Mouse (Mus musculus): ENCODE measurements at regions not wholly inside any gene's neighbourhood (a gene's known extent, or its start where the extent isn't known, plus 50 kb on each side); places are given as distances from the start of the nearest gene placed in this dataset.

DNA sequence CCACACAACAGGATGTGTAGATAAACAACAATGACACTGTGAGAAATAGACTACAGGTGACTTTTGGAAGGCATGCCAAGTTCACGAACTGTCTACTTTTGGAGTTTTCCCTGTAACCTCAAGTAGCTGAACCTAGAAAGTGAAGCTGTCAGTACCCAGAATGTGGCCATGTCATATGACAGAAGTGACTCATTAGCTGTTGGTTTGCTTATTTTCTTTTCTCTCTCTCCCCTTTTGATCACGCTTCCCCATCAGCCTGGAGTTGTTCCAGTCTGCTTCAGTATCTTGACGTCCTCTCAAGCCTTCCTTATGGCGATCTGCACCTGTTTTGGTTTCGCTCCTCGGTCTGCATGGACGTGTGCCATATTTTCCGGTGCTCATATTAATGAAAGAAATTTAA lies 90.8 kb upstream of the Foxq1 start:
- Histone ChIP-seq H3K4me3 (replicated peaks; ENCODE audit: low read depth, low read length) (no peak overlapping the region), H3K9me3 (ENCODE audit: control insufficient read depth, low read length) (no peaks in the 10 kb centered on the region), H3K27ac (replicated peaks; ENCODE audit: low read depth, low read length) (no peak overlapping the region), H3K27me3 (ENCODE audit: control insufficient read depth, insufficient read depth, low read length) (no peaks in the 10 kb centered on the region), H3K36me3 (ENCODE audit: control insufficient read depth, insufficient read depth, low read length) (no peaks in the 10 kb centered on the region), H3K9ac (replicated peaks; ENCODE audit: low read length) (no peak overlapping the region), H3K4me2 (ENCODE audit: low read length) (no peak overlapping the region), H3K4me1 (ENCODE audit: control insufficient read depth, insufficient read depth, low read length) (no peaks in the 10 kb centered on the region)
- 91% methylated on average over 8 of the region's 8 CpGs for WGBS
- no peak for ATAC-seq (ENCODE audit: low FRiP score, low TSS enrichment)
- DNase-seq, result no peak

GRCm38 (mm10) chr13:31465711-31466110 lies 90.2 kb upstream of the Foxq1 start:
- Histone ChIP-seq H3K27ac (replicated peaks; ENCODE audit: low read depth, low read length) (no peak overlapping the region), H3K4me2 (ENCODE audit: low read length) (no peak overlapping the region), H3K27me3 (ENCODE audit: control insufficient read depth, insufficient read depth, low read length) (no peaks in the 10 kb centered on the region), H3K36me3 (ENCODE audit: control insufficient read depth, insufficient read depth, low read length) (no peaks in the 10 kb centered on the region), H3K4me3 (replicated peaks; ENCODE audit: low read depth, low read length) (no peak overlapping the region), H3K4me1 (ENCODE audit: control insufficient read depth, insufficient read depth, low read length) (no peaks in the 10 kb centered on the region), H3K9me3 (ENCODE audit: control insufficient read depth, low read length) (no peaks in the 10 kb centered on the region), H3K9ac (replicated peaks; ENCODE audit: low read length) (no peak overlapping the region)
- WGBS, result 85% methylated on average over 4 of the region's 4 CpGs
- DNase-seq (no peak), ATAC-seq (ENCODE audit: low FRiP score, low TSS enrichment) (no peak)

DNA sequence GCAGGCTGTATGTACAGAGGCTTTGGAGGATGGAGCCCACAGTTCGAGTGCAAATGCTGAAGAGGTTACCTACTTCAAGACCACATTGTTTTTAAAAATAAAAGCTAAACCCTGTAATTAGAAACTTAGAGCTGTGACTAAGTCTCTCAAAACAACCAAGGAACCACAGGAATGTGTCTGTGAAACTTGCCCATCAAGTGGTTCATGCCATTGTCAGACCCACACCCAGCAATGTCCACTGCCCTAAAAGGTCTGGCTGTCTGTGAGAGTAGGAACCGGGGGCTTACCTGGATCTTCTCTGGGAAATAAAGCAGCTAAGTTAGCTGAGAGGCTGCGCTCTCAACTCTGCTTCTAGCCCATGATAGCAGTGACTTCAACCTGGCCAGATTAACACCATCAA lies 87.8 kb upstream of the Foxq1 start:
- Histone ChIP-seq H3K4me1 (ENCODE audit: control insufficient read depth, insufficient read depth, low read length) (no peaks in the 10 kb centered on the region), H3K4me2 (ENCODE audit: low read length) (no peak overlapping the region), H3K4me3 (replicated peaks; ENCODE audit: low read depth, low read length) (no peak overlapping the region), H3K27me3 (ENCODE audit: control insufficient read depth, insufficient read depth, low read length) (no peaks in the 10 kb centered on the region), H3K27ac (replicated peaks; ENCODE audit: low read depth, low read length) (no peak overlapping the region), H3K9ac (replicated peaks; ENCODE audit: low read length) (no peak overlapping the region), H3K36me3 (ENCODE audit: control insufficient read depth, insufficient read depth, low read length) (no peaks in the 10 kb centered on the region), H3K9me3 (ENCODE audit: control insufficient read depth, low read length) (no peaks in the 10 kb centered on the region)
- DNase-seq (no peak), ATAC-seq (ENCODE audit: low FRiP score, low TSS enrichment) (no peak)
- 90% methylated on average over 3 of the region's 3 CpGs for WGBS

GRCm38 (mm10) chr13:31468983-31469382 lies 87.0 kb upstream of the Foxq1 start:
- no peak for ATAC-seq (ENCODE audit: low FRiP score, low TSS enrichment)
- DNase-seq, result no peak
- Histone ChIP-seq H3K9me3 (ENCODE audit: control insufficient read depth, low read length) (no peaks in the 10 kb centered on the region), H3K4me3 (replicated peaks; ENCODE audit: low read depth, low read length) (no peak overlapping the region), H3K4me1 (ENCODE audit: control insufficient read depth, insufficient read depth, low read length) (no peaks in the 10 kb centered on the region), H3K36me3 (ENCODE audit: control insufficient read depth, insufficient read depth, low read length) (no peaks in the 10 kb centered on the region), H3K27ac (replicated peaks; ENCODE audit: low read depth, low read length) (no peak overlapping the region), H3K4me2 (ENCODE audit: low read length) (no peak overlapping the region), H3K9ac (replicated peaks; ENCODE audit: low read length) (no peak overlapping the region), H3K27me3 (ENCODE audit: control insufficient read depth, insufficient read depth, low read length) (no peaks in the 10 kb centered on the region)
- WGBS, result 78% methylated on average over 3 of the region's 3 CpGs

- H3K4me3 ChIP-seq (replicated peaks; ENCODE audit: low read depth, low read length), result no peak overlapping the region
- H3K9ac ChIP-seq (replicated peaks; ENCODE audit: low read length), result no peak overlapping the region
- ATAC-seq (ENCODE audit: low FRiP score, low TSS enrichment) (no peak), DNase-seq (no peak)
- no peaks in the 10 kb centered on the region for H3K4me1 ChIP-seq (ENCODE audit: control insufficient read depth, insufficient read depth, low read length)
- no peak overlapping the region for H3K4me2 ChIP-seq (ENCODE audit: low read length)
- H3K27me3 ChIP-seq (ENCODE audit: control insufficient read depth, insufficient read depth, low read length), result no peaks in the 10 kb centered on the region
- WGBS, result 75% methylated on average over 5 of the region's 5 CpGs
- H3K27ac ChIP-seq (replicated peaks; ENCODE audit: low read depth, low read length), result no peak overlapping the region
- H3K9me3 ChIP-seq (ENCODE audit: control insufficient read depth, low read length), result no peaks in the 10 kb centered on the region
- no peaks in the 10 kb centered on the region for H3K36me3 ChIP-seq (ENCODE audit: control insufficient read depth, insufficient read depth, low read length)
These were observed 83.6 kb upstream of the Foxq1 start for GRCm38 (mm10) chr13:31472366-31472765.

DNA sequence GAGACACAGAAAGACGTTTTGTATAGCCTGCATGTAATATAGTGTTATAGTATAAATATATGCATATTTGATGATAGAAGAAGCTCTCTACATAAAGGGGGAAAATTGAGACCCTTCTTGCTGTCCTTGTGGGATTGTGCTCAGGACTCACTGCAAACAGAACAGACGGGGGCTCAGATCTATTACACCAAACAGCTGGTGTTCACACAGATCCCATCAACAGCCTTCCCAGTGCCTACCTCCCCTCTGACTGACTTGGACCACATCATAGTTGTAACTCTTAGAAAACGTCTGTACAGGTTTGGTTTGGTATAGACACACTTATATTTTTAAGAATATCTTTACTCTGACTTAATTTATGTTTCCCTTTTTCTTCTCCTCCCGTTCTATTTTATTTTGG lies 83.1 kb upstream of the Foxq1 start:
- no peaks in the 10 kb centered on the region for H3K9me3 ChIP-seq (ENCODE audit: control insufficient read depth, low read length)
- H3K36me3 ChIP-seq (ENCODE audit: control insufficient read depth, insufficient read depth, low read length), result no peaks in the 10 kb centered on the region
- H3K9ac ChIP-seq (replicated peaks; ENCODE audit: low read length), result no peak overlapping the region
- H3K27ac ChIP-seq (replicated peaks; ENCODE audit: low read depth, low read length), result no peak overlapping the region
- 61% methylated on average over 4 of the region's 4 CpGs for WGBS
- no peak for DNase-seq
- no peaks in the 10 kb centered on the region for H3K4me1 ChIP-seq (ENCODE audit: control insufficient read depth, insufficient read depth, low read length)
- no peak overlapping the region for H3K4me2 ChIP-seq (ENCODE audit: low read length)
- H3K4me3 ChIP-seq (replicated peaks; ENCODE audit: low read depth, low read length), result no peak overlapping the region
- ATAC-seq (ENCODE audit: low FRiP score, low TSS enrichment), result no peak
- no peaks in the 10 kb centered on the region for H3K27me3 ChIP-seq (ENCODE audit: control insufficient read depth, insufficient read depth, low read length)

GRCm38 (mm10) chr13:31473275-31473674 lies 82.7 kb upstream of the Foxq1 start:
- H3K27me3 ChIP-seq (ENCODE audit: control insufficient read depth, insufficient read depth, low read length), result no peaks in the 10 kb centered on the region
- no peak for DNase-seq
- H3K27ac ChIP-seq (replicated peaks; ENCODE audit: low read depth, low read length), result no peak overlapping the region
- WGBS, result 84% methylated on average over 1 of the region's 1 CpGs
- H3K36me3 ChIP-seq (ENCODE audit: control insufficient read depth, insufficient read depth, low read length), result no peaks in the 10 kb centered on the region
- H3K4me1 ChIP-seq (ENCODE audit: control insufficient read depth, insufficient read depth, low read length), result no peaks in the 10 kb centered on the region
- ATAC-seq (ENCODE audit: low FRiP score, low TSS enrichment), result no peak
- no peak overlapping the region for H3K4me2 ChIP-seq (ENCODE audit: low read length)
- H3K9me3 ChIP-seq (ENCODE audit: control insufficient read depth, low read length), result no peaks in the 10 kb centered on the region
- no peak overlapping the region for H3K9ac ChIP-seq (replicated peaks; ENCODE audit: low read length)
- H3K4me3 ChIP-seq (replicated peaks; ENCODE audit: low read depth, low read length), result no peak overlapping the region

- Histone ChIP-seq H3K9me3 (ENCODE audit: control insufficient read depth, low read length) (no peaks in the 10 kb centered on the region), H3K4me3 (replicated peaks; ENCODE audit: low read depth, low read length) (no peak overlapping the region), H3K9ac (replicated peaks; ENCODE audit: low read length) (no peak overlapping the region), H3K27me3 (ENCODE audit: control insufficient read depth, insufficient read depth, low read length) (no peaks in the 10 kb centered on the region), H3K4me1 (ENCODE audit: control insufficient read depth, insufficient read depth, low read length) (no peaks in the 10 kb centered on the region), H3K4me2 (ENCODE audit: low read length) (no peak overlapping the region), H3K36me3 (ENCODE audit: control insufficient read depth, insufficient read depth, low read length) (no peaks in the 10 kb centered on the region), H3K27ac (replicated peaks; ENCODE audit: low read depth, low read length) (no peak overlapping the region)
- WGBS, result 80% methylated on average over 3 of the region's 3 CpGs
- ATAC-seq (ENCODE audit: low FRiP score, low TSS enrichment) (no peak), DNase-seq (peak; percentile 30)
These were observed 80.1 kb upstream of the Foxq1 start for GRCm38 (mm10) chr13:31475845-31476244.

GRCm38 (mm10) chr13:31477171-31477867 lies 78.6 kb upstream of the Foxq1 start:
- ATAC-seq (ENCODE audit: low FRiP score, low TSS enrichment) (no peak), DNase-seq (no peak)
- Histone ChIP-seq H3K27me3 (ENCODE audit: control insufficient read depth, insufficient read depth, low read length) (no peaks in the 10 kb centered on the region), H3K4me3 (replicated peaks; ENCODE audit: low read depth, low read length) (no peak overlapping the region), H3K36me3 (ENCODE audit: control insufficient read depth, insufficient read depth, low read length) (no peaks in the 10 kb centered on the region), H3K9me3 (ENCODE audit: control insufficient read depth, low read length) (no peaks in the 10 kb centered on the region), H3K4me1 (ENCODE audit: control insufficient read depth, insufficient read depth, low read length) (no peaks in the 10 kb centered on the region), H3K27ac (replicated peaks; ENCODE audit: low read depth, low read length) (no peak overlapping the region), H3K9ac (replicated peaks; ENCODE audit: low read length) (no peak overlapping the region), H3K4me2 (ENCODE audit: low read length) (no peak overlapping the region)
- WGBS, result 73% methylated on average over 1 of the region's 1 CpGs

All from midbrain, embryonic 14.5 days (tissue).